Mouse (Mus musculus): ENCODE data around the gene Ppip5k2. TPM values are rescaled to one million over a fixed set of nuclear protein-coding genes. Genes with fewer than 3 reads are reported as not detected.
A peak's percentile ranks its signal among the peaks of the same experiment; 100 is the strongest.

The Ppip5k2 gene
- polyA plus RNA-seq, 1 experiment, result 65.7 TPM

- DNase-seq (ENCODE audit: low read depth), result no peak
- TF ChIP-seq CTCF (IDR thresholded peaks at IDR 0.05; ENCODE audit: borderline replicate concordance, extremely low read depth, insufficient read depth, insufficient read length) (no peak), POLR2A (IDR thresholded peaks at IDR 0.05; ENCODE audit: borderline replicate concordance, extremely low read depth, insufficient read depth, insufficient read length, poor library complexity, severe bottlenecking) (no peak)
Measured at GRCm38 (mm10) chr1:97748163-97748562, 22.0 kb downstream of the Ppip5k2 start.

GRCm38 (mm10) chr1:97746261-97746660 lies 23.9 kb downstream of the Ppip5k2 start:
- no peak for TF ChIP-seq POLR2A (IDR thresholded peaks at IDR 0.05; ENCODE audit: borderline replicate concordance, extremely low read depth, insufficient read depth, insufficient read length, poor library complexity, severe bottlenecking)
- TF ChIP-seq CTCF (IDR thresholded peaks at IDR 0.05; ENCODE audit: borderline replicate concordance, extremely low read depth, insufficient read depth, insufficient read length), result no peak

GRCm38 (mm10) chr1:97745712-97746111 lies 24.5 kb downstream of the Ppip5k2 start:
- DNase-seq (ENCODE audit: low read depth), result no peak
- TF ChIP-seq CTCF (IDR thresholded peaks at IDR 0.05; ENCODE audit: borderline replicate concordance, extremely low read depth, insufficient read depth, insufficient read length), result no peak
- no peak for TF ChIP-seq POLR2A (IDR thresholded peaks at IDR 0.05; ENCODE audit: borderline replicate concordance, extremely low read depth, insufficient read depth, insufficient read length, poor library complexity, severe bottlenecking)

More at GRCm38 (mm10) chr1:97746261-97746660, 23.9 kb downstream of the Ppip5k2 start:
- no peak for DNase-seq (ENCODE audit: low read depth)

- TF ChIP-seq CTCF (IDR thresholded peaks at IDR 0.05; ENCODE audit: borderline replicate concordance, extremely low read depth, insufficient read depth, insufficient read length) (no peak), POLR2A (IDR thresholded peaks at IDR 0.05; ENCODE audit: borderline replicate concordance, extremely low read depth, insufficient read depth, insufficient read length, poor library complexity, severe bottlenecking) (no peak)
- no peak for DNase-seq (ENCODE audit: low read depth)
Measured at GRCm38 (mm10) chr1:97743063-97743462, 27.1 kb downstream of the Ppip5k2 start.

- no peak for DNase-seq (ENCODE audit: low read depth)
- TF ChIP-seq CTCF (IDR thresholded peaks at IDR 0.05; ENCODE audit: borderline replicate concordance, extremely low read depth, insufficient read depth, insufficient read length), result no peak
- TF ChIP-seq POLR2A (IDR thresholded peaks at IDR 0.05; ENCODE audit: borderline replicate concordance, extremely low read depth, insufficient read depth, insufficient read length, poor library complexity, severe bottlenecking), result no peak
Measured at GRCm38 (mm10) chr1:97729339-97729738, 40.9 kb downstream of the Ppip5k2 start.

GRCm38 (mm10) chr1:97726730-97727129 lies 43.5 kb downstream of the Ppip5k2 start:
- DNase-seq (ENCODE audit: low read depth), result peak; percentile 30
- TF ChIP-seq POLR2A (IDR thresholded peaks at IDR 0.05; ENCODE audit: borderline replicate concordance, extremely low read depth, insufficient read depth, insufficient read length, poor library complexity, severe bottlenecking) (no peak), CTCF (IDR thresholded peaks at IDR 0.05; ENCODE audit: borderline replicate concordance, extremely low read depth, insufficient read depth, insufficient read length) (peak; percentile 41; the same call in 1 of the 2 replicates)

- DNase-seq (ENCODE audit: low read depth), result no peak
- TF ChIP-seq CTCF (IDR thresholded peaks at IDR 0.05; ENCODE audit: borderline replicate concordance, extremely low read depth, insufficient read depth, insufficient read length) (no peak), POLR2A (IDR thresholded peaks at IDR 0.05; ENCODE audit: borderline replicate concordance, extremely low read depth, insufficient read depth, insufficient read length, poor library complexity, severe bottlenecking) (no peak)
Measured at GRCm38 (mm10) chr1:97718440-97718839, 51.8 kb downstream of the Ppip5k2 start.

- peak; percentile 86 for DNase-seq (ENCODE audit: low read depth)
- no peak for TF ChIP-seq CTCF (IDR thresholded peaks at IDR 0.05; ENCODE audit: borderline replicate concordance, extremely low read depth, insufficient read depth, insufficient read length)
- TF ChIP-seq POLR2A (IDR thresholded peaks at IDR 0.05; ENCODE audit: borderline replicate concordance, extremely low read depth, insufficient read depth, insufficient read length, poor library complexity, severe bottlenecking), result no peak
Measured at GRCm38 (mm10) chr1:97714334-97714868, 55.8 kb downstream of the Ppip5k2 start.

GRCm38 (mm10) chr1:97710520-97710919 lies 59.7 kb downstream of the Ppip5k2 start:
- no peak for DNase-seq (ENCODE audit: low read depth)

GRCm38 (mm10) chr1:97705389-97705788 lies 64.8 kb downstream of the Ppip5k2 start:
- no peak for DNase-seq (ENCODE audit: low read depth)
- TF ChIP-seq POLR2A (IDR thresholded peaks at IDR 0.05; ENCODE audit: borderline replicate concordance, extremely low read depth, insufficient read depth, insufficient read length, poor library complexity, severe bottlenecking) (no peak), CTCF (IDR thresholded peaks at IDR 0.05; ENCODE audit: borderline replicate concordance, extremely low read depth, insufficient read depth, insufficient read length) (no peak)

More at GRCm38 (mm10) chr1:97710520-97710919, 59.7 kb downstream of the Ppip5k2 start:
- no peak for TF ChIP-seq CTCF (IDR thresholded peaks at IDR 0.05; ENCODE audit: borderline replicate concordance, extremely low read depth, insufficient read depth, insufficient read length)
- TF ChIP-seq POLR2A (IDR thresholded peaks at IDR 0.05; ENCODE audit: borderline replicate concordance, extremely low read depth, insufficient read depth, insufficient read length, poor library complexity, severe bottlenecking), result no peak

GRCm38 (mm10) chr1:97704646-97705045 lies 65.6 kb downstream of the Ppip5k2 start:
- no peak for DNase-seq (ENCODE audit: low read depth)
- TF ChIP-seq CTCF (IDR thresholded peaks at IDR 0.05; ENCODE audit: borderline replicate concordance, extremely low read depth, insufficient read depth, insufficient read length) (no peak), POLR2A (IDR thresholded peaks at IDR 0.05; ENCODE audit: borderline replicate concordance, extremely low read depth, insufficient read depth, insufficient read length, poor library complexity, severe bottlenecking) (no peak)

- no peak for DNase-seq (ENCODE audit: low read depth)
Measured at GRCm38 (mm10) chr1:97698956-97699570, 71.1 kb downstream of the Ppip5k2 start.

More at GRCm38 (mm10) chr1:97698956-97699570, 71.1 kb downstream of the Ppip5k2 start:
- TF ChIP-seq CTCF (IDR thresholded peaks at IDR 0.05; ENCODE audit: borderline replicate concordance, extremely low read depth, insufficient read depth, insufficient read length) (no peak), POLR2A (IDR thresholded peaks at IDR 0.05; ENCODE audit: borderline replicate concordance, extremely low read depth, insufficient read depth, insufficient read length, poor library complexity, severe bottlenecking) (no peak)
